Mouse (Mus musculus): ENCODE measurements around the gene Htr3a.

DNA sequence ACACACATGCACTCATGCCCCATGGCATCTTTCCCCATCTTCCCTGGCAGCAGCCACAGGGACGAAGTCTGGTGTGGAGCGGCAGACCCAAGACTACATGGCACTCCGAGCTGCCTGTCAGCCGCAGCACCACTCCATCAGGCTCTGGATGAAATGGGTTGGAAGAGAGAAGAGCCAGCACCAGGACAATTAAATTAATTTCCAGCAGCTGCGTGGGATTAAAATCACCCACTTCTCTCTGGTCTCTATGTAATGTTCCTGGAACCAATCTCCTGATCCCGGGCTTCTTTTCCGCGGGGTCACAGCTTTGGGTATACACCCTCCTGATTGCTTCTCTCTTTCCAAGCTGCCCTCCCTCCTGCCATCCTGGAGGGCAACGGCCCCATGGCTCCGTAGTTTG is 49.4 kb downstream of the Htr3a start:
- no peak for TF ChIP-seq EP300 (IDR thresholded peaks at IDR 0.05; ENCODE audit: insufficient read depth, low read depth, low read length)
- TF ChIP-seq CTCF (IDR thresholded peaks at IDR 0.05): no peak
